Mouse (Mus musculus): ENCODE results near the gene Fnbp1. TPM values are rescaled to one million over a fixed set of nuclear protein-coding genes. Genes with fewer than 3 reads are reported as not detected.

Fnbp1 gene
- polyA plus RNA-seq, 1 experiment = 0.15 TPM

- no peaks in the 10 kb centered on the region for H3K9me3 ChIP-seq (ENCODE audit: control insufficient read depth, low read length)
- no peak overlapping the region for H3K4me3 ChIP-seq (replicated peaks)
- H3K27me3 ChIP-seq (ENCODE audit: control insufficient read depth) = no peaks in the 10 kb centered on the region
- TF ChIP-seq TAL1 (IDR thresholded peaks at IDR 0.05; ENCODE audit: low read length) = no peak
- no peak for TF ChIP-seq GATA1 (IDR thresholded peaks at IDR 0.05; ENCODE audit: low read length)
- H3K4me1 ChIP-seq (ENCODE audit: control insufficient read depth) = peaks cover 12% of the 10 kb centered on the region
- H3K36me3 ChIP-seq (ENCODE audit: control insufficient read depth) = no peaks in the 10 kb centered on the region
Measured at GRCm38 (mm10) chr2:31109960-31110548, 31.8 kb downstream of the Fnbp1 start.

- H3K4me1 ChIP-seq (ENCODE audit: control insufficient read depth) = peaks cover 8% of the 10 kb centered on the region
- H3K9me3 ChIP-seq (ENCODE audit: control insufficient read depth, low read length) = no peaks in the 10 kb centered on the region
- H3K4me3 ChIP-seq (replicated peaks) = no peak overlapping the region
- H3K36me3 ChIP-seq (ENCODE audit: control insufficient read depth) = no peaks in the 10 kb centered on the region
- no peak for TF ChIP-seq TAL1 (IDR thresholded peaks at IDR 0.05; ENCODE audit: low read length)
- no peak for TF ChIP-seq GATA1 (IDR thresholded peaks at IDR 0.05; ENCODE audit: low read length)
- no peaks in the 10 kb centered on the region for H3K27me3 ChIP-seq (ENCODE audit: control insufficient read depth)
Measured at GRCm38 (mm10) chr2:31108186-31108585, 33.6 kb downstream of the Fnbp1 start.

- no peaks in the 10 kb centered on the region for H3K9me3 ChIP-seq (ENCODE audit: control insufficient read depth, low read length)
- H3K4me3 ChIP-seq (replicated peaks) = no peak overlapping the region
- TF ChIP-seq TAL1 (IDR thresholded peaks at IDR 0.05; ENCODE audit: low read length) = 0 out of 3 replicates have a peak, but pooled peaks have one; percentile 21
- TF ChIP-seq GATA1 (IDR thresholded peaks at IDR 0.05; ENCODE audit: low read length) = no peak
- H3K4me1 ChIP-seq (ENCODE audit: control insufficient read depth) = peaks cover 8% of the 10 kb centered on the region
- no peaks in the 10 kb centered on the region for H3K27me3 ChIP-seq (ENCODE audit: control insufficient read depth)
- no peaks in the 10 kb centered on the region for H3K36me3 ChIP-seq (ENCODE audit: control insufficient read depth)
Measured at GRCm38 (mm10) chr2:31106621-31107320, 35.0 kb downstream of the Fnbp1 start.

GRCm38 (mm10) chr2:31106004-31106403, 35.8 kb downstream of the Fnbp1 start:
- no peak for TF ChIP-seq GATA1 (IDR thresholded peaks at IDR 0.05; ENCODE audit: low read length)
- TF ChIP-seq TAL1 (IDR thresholded peaks at IDR 0.05; ENCODE audit: low read length) = no peak
- Histone ChIP-seq H3K4me3 (replicated peaks) (no peak overlapping the region), H3K9me3 (ENCODE audit: control insufficient read depth, low read length) (no peaks in the 10 kb centered on the region), H3K4me1 (ENCODE audit: control insufficient read depth) (peaks cover 8% of the 10 kb centered on the region), H3K27me3 (ENCODE audit: control insufficient read depth) (no peaks in the 10 kb centered on the region), H3K36me3 (ENCODE audit: control insufficient read depth) (peaks cover 2% of the 10 kb centered on the region)

GRCm38 (mm10) chr2:31105279-31105678, 36.5 kb downstream of the Fnbp1 start:
- Histone ChIP-seq H3K27me3 (ENCODE audit: control insufficient read depth) (no peaks in the 10 kb centered on the region), H3K9me3 (ENCODE audit: control insufficient read depth, low read length) (peaks cover under 1% of the 10 kb centered on the region), H3K4me3 (replicated peaks) (no peak overlapping the region), H3K4me1 (ENCODE audit: control insufficient read depth) (peaks cover 8% of the 10 kb centered on the region), H3K36me3 (ENCODE audit: control insufficient read depth) (peaks cover 2% of the 10 kb centered on the region)
- TF ChIP-seq TAL1 (IDR thresholded peaks at IDR 0.05; ENCODE audit: low read length) (no peak), GATA1 (IDR thresholded peaks at IDR 0.05; ENCODE audit: low read length) (no peak)

- H3K4me3 ChIP-seq (replicated peaks) = no peak overlapping the region
- TF ChIP-seq GATA1 (IDR thresholded peaks at IDR 0.05; ENCODE audit: low read length) (no peak), TAL1 (IDR thresholded peaks at IDR 0.05; ENCODE audit: low read length) (no peak)
- H3K4me1 ChIP-seq (ENCODE audit: control insufficient read depth) = no peaks in the 10 kb centered on the region; the same call in 1 of the 2 replicates
- peaks cover 5% of the 10 kb centered on the region for H3K9me3 ChIP-seq (ENCODE audit: control insufficient read depth, low read length)
- no peaks in the 10 kb centered on the region for H3K27me3 ChIP-seq (ENCODE audit: control insufficient read depth)
- peaks cover 7% of the 10 kb centered on the region for H3K36me3 ChIP-seq (ENCODE audit: control insufficient read depth)
Measured at GRCm38 (mm10) chr2:31103321-31103720, 38.5 kb downstream of the Fnbp1 start.

- Histone ChIP-seq H3K4me1 (ENCODE audit: control insufficient read depth) (no peaks in the 10 kb centered on the region; the same call in 1 of the 2 replicates), H3K4me3 (replicated peaks) (no peak overlapping the region), H3K9me3 (ENCODE audit: control insufficient read depth, low read length) (peaks cover 5% of the 10 kb centered on the region), H3K27me3 (ENCODE audit: control insufficient read depth) (no peaks in the 10 kb centered on the region), H3K36me3 (ENCODE audit: control insufficient read depth) (peaks cover 7% of the 10 kb centered on the region)
- TF ChIP-seq TAL1 (IDR thresholded peaks at IDR 0.05; ENCODE audit: low read length) (no peak), GATA1 (IDR thresholded peaks at IDR 0.05; ENCODE audit: low read length) (no peak)
Measured at GRCm38 (mm10) chr2:31101285-31101684, 40.5 kb downstream of the Fnbp1 start.

- peaks cover 9% of the 10 kb centered on the region for H3K36me3 ChIP-seq (ENCODE audit: control insufficient read depth)
- H3K4me1 ChIP-seq (ENCODE audit: control insufficient read depth) = no peaks in the 10 kb centered on the region; the same call in 1 of the 2 replicates
Measured at GRCm38 (mm10) chr2:31099079-31099478, 42.7 kb downstream of the Fnbp1 start.

GRCm38 (mm10) chr2:31098616-31099015, 43.2 kb downstream of the Fnbp1 start:
- TF ChIP-seq TAL1 (IDR thresholded peaks at IDR 0.05; ENCODE audit: low read length) (no peak), GATA1 (IDR thresholded peaks at IDR 0.05; ENCODE audit: low read length) (no peak)
- peaks cover 9% of the 10 kb centered on the region for H3K36me3 ChIP-seq (ENCODE audit: control insufficient read depth)

More at GRCm38 (mm10) chr2:31099079-31099478, 42.7 kb downstream of the Fnbp1 start:
- H3K27me3 ChIP-seq (ENCODE audit: control insufficient read depth) = no peaks in the 10 kb centered on the region
- no peak overlapping the region for H3K4me3 ChIP-seq (replicated peaks)
- peaks cover 5% of the 10 kb centered on the region for H3K9me3 ChIP-seq (ENCODE audit: control insufficient read depth, low read length)
- TF ChIP-seq GATA1 (IDR thresholded peaks at IDR 0.05; ENCODE audit: low read length) (no peak), TAL1 (IDR thresholded peaks at IDR 0.05; ENCODE audit: low read length) (no peak)

More at GRCm38 (mm10) chr2:31098616-31099015, 43.2 kb downstream of the Fnbp1 start:
- H3K9me3 ChIP-seq (ENCODE audit: control insufficient read depth, low read length) = peaks cover 5% of the 10 kb centered on the region
- no peaks in the 10 kb centered on the region for H3K27me3 ChIP-seq (ENCODE audit: control insufficient read depth)
- no peak overlapping the region for H3K4me3 ChIP-seq (replicated peaks)
- H3K4me1 ChIP-seq (ENCODE audit: control insufficient read depth) = no peaks in the 10 kb centered on the region; the same call in none of the 2 replicates

Data from erythroblast, embryonic 14.5 days (primary cell).